Mouse (Mus musculus) embryo, embryonic 10 days (tissue): ENCODE results near the gene Dusp2.

Experiments
- DNase-seq: peaks from one replicate; pipeline ENCODE4 v3.0.0-alpha.2; 2015; ENCODE audit warnings: low spot score

The Dusp2 gene

GRCm38 (mm10) chr2:127367126-127367820, 31.3 kb downstream of the Dusp2 start:
- DNase-seq = no peak

- no peak for DNase-seq
Observed at GRCm38 (mm10) chr2:127369703-127370376, 33.9 kb downstream of the Dusp2 start.

GRCm38 (mm10) chr2:127370561-127371483, 34.9 kb downstream of the Dusp2 start:
- no peak for DNase-seq

- DNase-seq = no peak
Observed at GRCm38 (mm10) chr2:127371484-127371861, 35.5 kb downstream of the Dusp2 start.

GRCm38 (mm10) chr2:127372082-127372481, 36.1 kb downstream of the Dusp2 start:
- DNase-seq = no peak

- DNase-seq = no peak
Observed at GRCm38 (mm10) chr2:127374131-127374530, 38.2 kb downstream of the Dusp2 start.

- DNase-seq = no peak
Observed at GRCm38 (mm10) chr2:127375087-127375486, 39.1 kb downstream of the Dusp2 start.

GRCm38 (mm10) chr2:127375759-127376341, 39.9 kb downstream of the Dusp2 start:
- no peak for DNase-seq

GRCm38 (mm10) chr2:127376423-127377051, 40.6 kb downstream of the Dusp2 start:
- no peak for DNase-seq

- no peak for DNase-seq
Observed at GRCm38 (mm10) chr2:127377942-127378610, 42.1 kb downstream of the Dusp2 start.

- no peak for DNase-seq
Observed at GRCm38 (mm10) chr2:127378611-127378990, 42.6 kb downstream of the Dusp2 start.

- no peak for DNase-seq
Observed at GRCm38 (mm10) chr2:127379250-127379649, 43.3 kb downstream of the Dusp2 start.

GRCm38 (mm10) chr2:127383881-127384280, 47.9 kb downstream of the Dusp2 start:
- DNase-seq = no peak

- DNase-seq = no peak
Observed at GRCm38 (mm10) chr2:127387521-127387920, 51.6 kb downstream of the Dusp2 start.
